Mouse (Mus musculus) intestine, embryonic 16.5 days (tissue): Measurements from ENCODE around the gene Rec8. TPM values are rescaled to one million over a fixed set of nuclear protein-coding genes. Genes with fewer than 3 reads are reported as not detected.
A peak's percentile ranks its signal among the peaks of the same experiment; 100 is the strongest.

ENCODE experiments used
- ATAC-seq: fragments of 200-750 bp; cut with Nextera tagmentation; 2 replicates; pipeline ENCODE4 v1.8.0; 2017; ENCODE audit warnings: moderate TSS enrichment, moderate library complexity
- H3K27ac ChIP-seq: fragments of 300-500 bp; sonication (generic); 2 replicates; pipeline ENCODE4 v1.5.1; 2014; ENCODE audit warnings: mild to moderate bottlenecking, low read length
- H3K27me3 ChIP-seq: fragments of 300-500 bp; sonication (generic); replicated peaks from 2 replicates; pipeline ENCODE4 v1.6.1; 2014; ENCODE audit warnings: low read length, control low read depth, mixed read lengths; ENCODE audit not compliant: control insufficient read depth, insufficient read depth
- H3K36me3 ChIP-seq: fragments of 300-500 bp; sonication (generic); 2 replicates; pipeline ENCODE4 v1.6.1; 2014; ENCODE audit warnings: low read length, control low read depth; ENCODE audit not compliant: control insufficient read depth, insufficient read depth
- H3K4me1 ChIP-seq: fragments of 300-500 bp; sonication (generic); 2 replicates; pipeline ENCODE4 v1.6.1; 2014; ENCODE audit warnings: low read length, control low read depth, mixed read lengths; ENCODE audit not compliant: control insufficient read depth, insufficient read depth
- H3K4me2 ChIP-seq: fragments of 300-500 bp; sonication (generic); 2 replicates; pipeline ENCODE4 v1.6.1; 2014; ENCODE audit warnings: low read depth, low read length, control low read depth
- H3K4me3 ChIP-seq: fragments of 300-500 bp; sonication (generic); 2 replicates; pipeline ENCODE4 v1.5.1; 2014; ENCODE audit warnings: mild to moderate bottlenecking, low read length
- H3K9ac ChIP-seq: fragments of 300-500 bp; sonication (generic); 2 replicates; pipeline ENCODE4 v1.6.1; 2014; ENCODE audit warnings: low read depth, low read length
- H3K9me3 ChIP-seq: fragments of 300-500 bp; sonication (generic); 2 replicates; pipeline ENCODE4 v1.6.1; 2016; ENCODE audit warnings: low read length, control low read depth; ENCODE audit not compliant: control insufficient read depth
- WGBS: fragments of 180-500 bp; shearing (Covaris S2); extraction: QIAGEN DNeasy Blood & Tissue Kit; methylation state at CpG from one replicate; pipeline ENCODE4 v1.1.7; 2014; 5-methylcytosine and 5-hydroxymethylcytosine counted together
- polyA plus RNA-seq: library from polyadenylated mRNA; unstranded; fragments of >200 nt; fragmentation: Nextera tagmentation; extraction: Ambion mirVana; gene quantifications from 2 replicates; pipeline ENCODE4 v1.2.1, GENCODE M21; 2015

The Rec8 gene
- polyA plus RNA-seq, 1 experiment from 2014 or later, result 13.1 TPM

DNA sequence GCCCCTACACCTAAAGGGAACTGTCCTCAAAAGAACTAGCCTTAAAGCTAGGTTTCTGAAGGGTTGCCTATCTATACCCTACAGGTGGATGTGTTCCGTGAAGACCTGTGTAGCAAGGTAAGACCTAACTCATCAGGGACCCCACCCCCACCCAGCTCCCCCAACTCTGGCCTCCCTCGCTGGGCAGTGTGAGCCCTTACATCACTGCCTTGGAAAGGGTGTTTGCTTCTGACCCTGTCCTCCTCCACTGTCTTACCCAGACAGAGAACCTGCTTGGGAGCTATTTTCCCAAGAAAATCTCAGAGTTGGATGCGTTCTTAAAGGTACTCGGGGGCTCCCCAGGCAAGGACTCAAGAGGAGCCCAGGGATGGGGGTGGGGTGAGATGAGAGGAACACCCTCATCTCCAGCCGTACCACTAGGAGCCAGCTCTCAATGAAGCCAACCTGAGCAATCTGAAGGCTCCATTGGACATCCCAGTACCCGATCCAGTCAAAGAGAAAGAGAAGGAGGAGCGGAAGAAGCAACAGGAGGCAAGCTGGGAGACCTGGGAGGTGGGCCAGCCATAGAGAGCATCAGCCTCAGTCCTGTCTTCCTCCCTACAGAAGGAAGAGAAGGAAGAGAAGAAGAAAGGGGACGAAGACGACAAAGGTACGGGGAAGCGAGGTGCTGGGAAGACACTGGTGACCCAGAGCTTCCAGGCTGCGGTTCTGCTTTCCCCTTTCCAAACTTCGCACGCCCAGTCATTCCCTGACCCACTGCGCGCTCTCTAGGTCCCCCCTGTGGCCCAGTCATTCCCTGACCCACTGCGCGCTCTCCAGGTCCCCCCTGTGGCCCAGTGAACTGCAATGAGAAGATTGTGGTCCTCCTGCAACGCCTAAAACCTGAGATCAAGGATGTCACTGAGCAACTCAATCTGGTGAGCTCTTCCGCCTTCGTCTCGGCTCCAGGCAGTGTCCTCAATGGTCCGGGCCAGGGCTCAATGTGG lies 38.0 kb upstream of the Rec8 start:
- Histone ChIP-seq H3K36me3 (peaks cover 13% of the 10 kb centered on the region), H3K9me3 (no peaks in the 10 kb centered on the region), H3K4me1 (peaks cover 18% of the 10 kb centered on the region), H3K27ac (no peak overlapping the region), H3K4me3 (no peak overlapping the region), H3K4me2 (no peak overlapping the region), H3K27me3 (no peaks in the 10 kb centered on the region), H3K9ac (no peak overlapping the region)
- WGBS, result 86% methylated on average over 23 of the region's 23 CpGs
- ATAC-seq, result no peak

- peaks cover 13% of the 10 kb centered on the region for H3K36me3 ChIP-seq
- H3K27me3 ChIP-seq, result no peaks in the 10 kb centered on the region
- 95% methylated on average over 16 of the region's 16 CpGs for WGBS
- no peaks in the 10 kb centered on the region for H3K9me3 ChIP-seq
- no peak overlapping the region for H3K4me2 ChIP-seq
- no peak overlapping the region for H3K27ac ChIP-seq
- no peak for ATAC-seq
- H3K4me1 ChIP-seq, result peaks cover 18% of the 10 kb centered on the region
- no peak overlapping the region for H3K4me3 ChIP-seq
- no peak overlapping the region for H3K9ac ChIP-seq
These were observed 37.1 kb upstream of the Rec8 start for GRCm38 (mm10) chr14:55580731-55581130.

GRCm38 (mm10) chr14:55581981-55582681 lies 35.7 kb upstream of the Rec8 start:
- Histone ChIP-seq H3K36me3 (peaks cover 13% of the 10 kb centered on the region), H3K9me3 (no peaks in the 10 kb centered on the region), H3K27ac (no peak overlapping the region), H3K4me3 (no peak overlapping the region), H3K4me2 (no peak overlapping the region), H3K9ac (no peak overlapping the region), H3K27me3 (no peaks in the 10 kb centered on the region), H3K4me1 (peaks cover 18% of the 10 kb centered on the region)
- 69% methylated on average over 9 of the region's 9 CpGs for WGBS
- ATAC-seq, result no peak

DNA sequence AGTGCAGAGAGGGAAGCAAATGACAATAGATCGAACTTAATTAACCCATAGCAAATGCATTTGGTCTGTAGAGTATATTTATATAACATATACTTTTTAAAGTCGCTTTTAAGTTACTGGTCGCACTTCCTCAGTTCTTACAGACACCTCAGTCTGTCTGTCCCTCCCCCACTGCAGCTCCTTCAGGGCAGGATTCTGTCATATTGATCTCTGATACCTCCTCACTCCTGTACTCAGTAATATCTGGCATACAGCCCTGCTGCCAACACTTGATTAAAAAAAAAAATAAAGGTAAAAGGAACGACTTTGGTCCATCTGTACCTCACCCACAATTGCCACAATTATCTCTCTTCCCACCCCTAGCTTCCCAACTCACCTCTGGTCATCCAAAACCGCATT lies 33.5 kb upstream of the Rec8 start:
- ATAC-seq, result no peak
- Histone ChIP-seq H3K36me3 (peaks cover 13% of the 10 kb centered on the region), H3K27ac (no peak overlapping the region), H3K27me3 (no peaks in the 10 kb centered on the region), H3K9ac (peak overlapping the region; percentile 74), H3K4me2 (peak overlapping the region; percentile 91), H3K4me3 (peak overlapping the region; percentile 64), H3K9me3 (no peaks in the 10 kb centered on the region), H3K4me1 (0 out of 2 replicates have a peak, but pooled peaks cover 9% of the 10 kb centered on the region)
- 37% methylated on average over 5 of the region's 5 CpGs for WGBS

- H3K4me3 ChIP-seq, result peak within 1 kb of the TSS; percentile 64
- H3K27ac ChIP-seq, result peak within 1 kb of the TSS; percentile 70
- H3K9ac ChIP-seq, result peak within 1 kb of the TSS; percentile 74
- peaks cover 12% of the 10 kb centered on the region for H3K36me3 ChIP-seq
- H3K27me3 ChIP-seq, result no peaks in the 10 kb centered on the region
- WGBS, result 4% methylated on average over 42 of the region's 43 CpGs
- peak within 1 kb of the TSS; percentile 91 for H3K4me2 ChIP-seq
- H3K4me1 ChIP-seq, result peaks cover 9% of the 10 kb centered on the region
- peak; percentile 94 for ATAC-seq
- H3K9me3 ChIP-seq, result no peaks in the 10 kb centered on the region
These were observed 32.9 kb upstream of the Rec8 start, which contains the start of gene Emc9 for GRCm38 (mm10) chr14:55584702-55585565. Emc9 (minus strand) TSS chr14:55585302.

DNA sequence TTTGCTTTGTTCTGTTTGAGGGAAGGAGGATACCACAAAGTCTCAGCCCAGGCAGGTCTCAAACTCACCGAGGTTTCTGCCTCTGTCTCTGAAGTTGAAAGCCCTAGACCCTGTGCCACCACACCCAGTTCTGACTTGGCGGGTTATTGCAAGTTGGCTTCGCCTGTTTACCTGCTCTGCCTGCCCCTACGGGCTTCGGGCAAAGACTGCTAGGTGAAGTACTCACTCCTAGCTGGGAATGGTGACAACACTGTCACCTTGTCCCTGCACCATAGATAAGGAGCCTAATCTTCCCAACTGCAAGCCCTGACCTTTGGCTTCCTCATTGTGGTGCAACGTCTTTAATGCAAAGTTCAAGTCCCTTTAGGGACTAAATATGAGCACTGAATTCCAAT lies 32.3 kb upstream of the Rec8 start:
- WGBS, result 40% methylated on average over 6 of the region's 6 CpGs
- H3K4me1 ChIP-seq, result peaks cover 13% of the 10 kb centered on the region
- peak overlapping the region; percentile 91 for H3K4me2 ChIP-seq
- H3K27me3 ChIP-seq, result no peaks in the 10 kb centered on the region
- H3K27ac ChIP-seq, result peak overlapping the region; percentile 70; the same call in 1 of the 2 replicates
- ATAC-seq, result peak; percentile 82
- H3K4me3 ChIP-seq, result no peak overlapping the region
- H3K9me3 ChIP-seq, result no peaks in the 10 kb centered on the region
- H3K9ac ChIP-seq, result no peak overlapping the region
- peaks cover 7% of the 10 kb centered on the region; the same call in 1 of the 2 replicates for H3K36me3 ChIP-seq

DNA sequence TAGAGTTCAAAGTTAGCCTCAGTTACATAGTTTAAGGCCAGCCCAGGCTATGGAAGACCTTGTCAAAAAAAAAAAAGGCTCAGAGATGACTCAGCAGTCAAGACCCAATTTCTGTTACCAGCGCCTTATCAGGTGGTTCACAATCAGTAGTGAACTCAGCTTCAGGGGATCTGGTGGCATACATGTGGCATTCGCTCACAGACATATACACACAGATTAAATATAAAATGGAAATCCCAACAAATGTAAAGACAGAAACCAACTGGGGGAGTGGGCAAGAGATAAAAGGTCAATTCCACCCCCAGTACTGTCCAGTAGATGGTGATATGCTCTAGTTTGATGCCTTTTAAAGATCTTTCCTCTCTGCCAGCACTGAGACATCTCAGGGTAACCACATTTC lies 31.7 kb upstream of the Rec8 start:
- H3K27ac ChIP-seq, result peak overlapping the region; percentile 70; the same call in 1 of the 2 replicates
- H3K27me3 ChIP-seq, result no peaks in the 10 kb centered on the region
- no peak overlapping the region for H3K4me3 ChIP-seq
- ATAC-seq, result no peak
- peaks cover 13% of the 10 kb centered on the region for H3K4me1 ChIP-seq
- no peaks in the 10 kb centered on the region for H3K9me3 ChIP-seq
- no peak overlapping the region for H3K4me2 ChIP-seq
- H3K9ac ChIP-seq, result no peak overlapping the region
- 92% methylated on average over 2 of the region's 2 CpGs for WGBS
- peaks cover under 1% of the 10 kb centered on the region; the same call in 1 of the 2 replicates for H3K36me3 ChIP-seq

DNA sequence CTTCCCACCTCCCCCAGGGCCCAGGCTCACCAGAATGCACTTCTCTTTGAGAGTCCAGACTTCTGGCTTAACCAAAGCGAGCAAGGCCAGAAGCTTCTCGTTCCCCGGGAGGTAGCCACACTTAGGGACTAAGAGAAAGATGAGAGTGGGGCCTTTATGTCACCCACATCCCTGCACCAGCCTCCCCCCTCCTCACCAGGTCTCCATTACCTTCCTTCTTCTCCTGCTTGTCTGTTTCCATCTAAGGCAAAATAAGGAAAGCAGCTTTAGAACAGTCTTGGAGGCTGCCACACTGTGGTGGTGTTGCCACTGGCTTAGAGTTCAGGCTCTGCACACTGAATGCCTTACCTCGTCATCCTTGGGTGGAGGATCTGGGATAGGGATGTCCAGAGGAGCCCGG lies 28.6 kb upstream of the Rec8 start:
- no peak overlapping the region for H3K4me3 ChIP-seq
- no peak overlapping the region for H3K27ac ChIP-seq
- no peak overlapping the region for H3K9ac ChIP-seq
- H3K36me3 ChIP-seq, result no peaks in the 10 kb centered on the region; the same call in 1 of the 2 replicates
- peaks cover 25% of the 10 kb centered on the region for H3K4me1 ChIP-seq
- no peak overlapping the region for H3K4me2 ChIP-seq
- ATAC-seq, result no peak
- no peaks in the 10 kb centered on the region for H3K27me3 ChIP-seq
- WGBS, result 92% methylated on average over 5 of the region's 5 CpGs
- H3K9me3 ChIP-seq, result no peaks in the 10 kb centered on the region
